Mouse (Mus musculus): ENCODE results near the gene Ube2r2. TPM values are rescaled to one million over a fixed set of nuclear protein-coding genes. Genes with fewer than 3 reads are reported as not detected.

Ube2r2 gene
- total RNA-seq, 2 experiments from 2014 or later, result 64.3 to 108 TPM

Other genes with a start within 250 kb of the Ube2r2 start
- gene Spink4, start 215.7 kb upstream of the Ube2r2 start, total RNA-seq (2015; ENCODE audit: low replicate concordance), result not detected in 2 replicates
- not detected in 2 replicates for gene Spink4, start 215.7 kb upstream of the Ube2r2 start, total RNA-seq (2017; ENCODE audit: low replicate concordance)
- 93.0 and 125 TPM in 2 replicates for gene Bag1, start 187.4 kb upstream of the Ube2r2 start, total RNA-seq (2015; ENCODE audit: low replicate concordance)
- gene Bag1, start 187.4 kb upstream of the Ube2r2 start, total RNA-seq (2017; ENCODE audit: low replicate concordance), result 200 and 234 TPM in 2 replicates
- gene Chmp5, start 187.3 kb upstream of the Ube2r2 start, total RNA-seq (2015; ENCODE audit: low replicate concordance), result 48.2 and 49.0 TPM in 2 replicates
- 57.5 and 62.0 TPM in 2 replicates for gene Chmp5, start 187.3 kb upstream of the Ube2r2 start, total RNA-seq (2017; ENCODE audit: low replicate concordance)
- gene Nfx1, start 164.8 kb upstream of the Ube2r2 start, total RNA-seq (2015; ENCODE audit: low replicate concordance), result 28.8 and 46.5 TPM in 2 replicates
- gene Nfx1, start 164.8 kb upstream of the Ube2r2 start, total RNA-seq (2017; ENCODE audit: low replicate concordance), result 45.1 and 51.8 TPM in 2 replicates
- not detected in 2 replicates for gene Aqp7, start 87.6 kb upstream of the Ube2r2 start, total RNA-seq (2015; ENCODE audit: low replicate concordance)
- not detected in 2 replicates for gene Aqp7, start 87.6 kb upstream of the Ube2r2 start, total RNA-seq (2017; ENCODE audit: low replicate concordance)
- not detected in 2 replicates for gene Aqp3, start 37.6 kb upstream of the Ube2r2 start, total RNA-seq (2015; ENCODE audit: low replicate concordance)
- 0.26 TPM in 1 of 2 replicates, not detected in the other for gene Aqp3, start 37.6 kb upstream of the Ube2r2 start, total RNA-seq (2017; ENCODE audit: low replicate concordance)
- 3.4 and 4.7 TPM in 2 replicates for gene Nol6, start 11.3 kb upstream of the Ube2r2 start, total RNA-seq (2015; ENCODE audit: low replicate concordance)
- 1.8 and 3.5 TPM in 2 replicates for gene Nol6, start 11.3 kb upstream of the Ube2r2 start, total RNA-seq (2017; ENCODE audit: low replicate concordance)
- 52.3 and 55.8 TPM in 2 replicates for gene Ubap2, start 139.4 kb downstream of the Ube2r2 start, total RNA-seq (2015; ENCODE audit: low replicate concordance)
- 33.1 and 42.1 TPM in 2 replicates for gene Ubap2, start 139.4 kb downstream of the Ube2r2 start, total RNA-seq (2017; ENCODE audit: low replicate concordance)
- 58.4 and 77.1 TPM in 2 replicates for gene Dcaf12, start 179.1 kb downstream of the Ube2r2 start, total RNA-seq (2015; ENCODE audit: low replicate concordance)
- gene Dcaf12, start 179.1 kb downstream of the Ube2r2 start, total RNA-seq (2017; ENCODE audit: low replicate concordance), result 66.0 and 84.6 TPM in 2 replicates
- 28.5 and 33.1 TPM in 2 replicates for gene Ubap1, start 213.3 kb downstream of the Ube2r2 start, total RNA-seq (2015; ENCODE audit: low replicate concordance)
- gene Ubap1, start 213.3 kb downstream of the Ube2r2 start, total RNA-seq (2017; ENCODE audit: low replicate concordance), result 126 and 198 TPM in 2 replicates

Measured in erythroid progenitor cell, adult 5-6 weeks (primary cell).